Mouse (Mus musculus) midbrain, embryonic 15.5 days (tissue): Measurements from ENCODE around the gene Ccnb3. TPM values are rescaled to one million over a fixed set of nuclear protein-coding genes. Genes with fewer than 3 reads are reported as not detected.

ENCODE experiments used
- polyA plus RNA-seq: library from polyadenylated mRNA; unstranded; fragments of >200 nt; fragmentation: Nextera tagmentation; extraction: Ambion mirVana; gene quantifications from 2 replicates; pipeline ENCODE4 v1.2.1, GENCODE M21; 2015

Gene Ccnb3
- polyA plus RNA-seq, 1 experiment from 2014 or later, result not detected

Other genes with a start within 250 kb of the Ccnb3 start
- not detected in 2 replicates for gene Akap4, start 25.9 kb upstream of the Ccnb3 start, polyA plus RNA-seq